Mouse (Mus musculus): ENCODE measurements around the gene Bmper. TPM values are rescaled to one million over a fixed set of nuclear protein-coding genes. Genes with fewer than 3 reads are reported as not detected.

Gene Bmper
- total and polyA plus RNA-seq, 3 experiments, result 1.3 to 1.9 (median 1.4) TPM

GRCm38 (mm10) chr9:23205304-23205703 lies 17.6 kb upstream of the Bmper start:
- Histone ChIP-seq H3K4me1 (ENCODE audit: control insufficient read depth in 1 of 2, insufficient read depth in 2 of 2) (no peaks in the 10 kb centered on the region), H3K9ac (ENCODE audit: insufficient read depth, low read depth) (no peak overlapping the region), H3K79me2 (replicated peaks; ENCODE audit: control insufficient read depth, extremely low read depth, insufficient read depth, poor library complexity, severe bottlenecking) (no peaks in the 10 kb centered on the region), H3K4me3 (replicated peaks in 1 of 3; ENCODE audit: low read depth in 2 of 3, low read length in 2 of 3, poor library complexity in 1 of 3) (no peak overlapping the region), H3K9me3 (replicated peaks; ENCODE audit: low read length) (no peaks in the 10 kb centered on the region), H3K36me3 (replicated peaks in 1 of 2; ENCODE audit: control insufficient read depth in 1 of 2, insufficient read depth in 1 of 2, low read length in 1 of 2) (no peaks in the 10 kb centered on the region), H3K27ac (ENCODE audit: insufficient read depth, low read depth) (no peak overlapping the region), H3K4me2 (ENCODE audit: insufficient read depth, low read depth, poor library complexity, severe bottlenecking) (no peak overlapping the region), H3K27me3 (replicated peaks) (no peaks in the 10 kb centered on the region)
- in situ Hi-C loops (cut with MboI; ENCODE audit: low pct_ligation_motif_present, low pct_unique_long_range_greater_than_20kb, low sequenced_read_pairs) (loop anchor here (25.0 kb wide), 1 partner anchor 493 kb away; no protein-coding TSS in a partner anchor), dilution Hi-C loops (cut with MboI; ENCODE audit: extremely low pct_ligation_motif_present, extremely low pct_unique_long_range_greater_than_20kb, low sequenced_read_pairs) (no loop called here)
- DNase-seq (ENCODE audit: extremely low read depth), result no peak
- TF ChIP-seq E2F4 (IDR thresholded peaks at IDR 0.05; ENCODE audit: insufficient replicate concordance, low read depth, low read length), result no peak
- no peak for TF ChIP-seq ETS1 (conservative IDR thresholded peaks at IDR 0.05; ENCODE audit: low read depth, low read length)
- TF ChIP-seq GABPA (IDR thresholded peaks at IDR 0.05; ENCODE audit: insufficient replicate concordance, low read depth, low read length), result no peak
- TF ChIP-seq CTCF (conservative IDR thresholded peaks at IDR 0.05 in 1 of 2, IDR thresholded peaks at IDR 0.05 in 1 of 2; ENCODE audit: low read depth in 2 of 2, low read length in 2 of 2), result no peak
- no peak for TF ChIP-seq ELF1 (IDR thresholded peaks at IDR 0.05; ENCODE audit: low read depth, low read length)

- Histone ChIP-seq H3K4me2 (ENCODE audit: insufficient read depth, low read depth, poor library complexity, severe bottlenecking) (no peak overlapping the region), H3K36me3 (replicated peaks in 1 of 2; ENCODE audit: control insufficient read depth in 1 of 2, insufficient read depth in 1 of 2, low read length in 1 of 2) (no peaks in the 10 kb centered on the region), H3K9me3 (replicated peaks; ENCODE audit: low read length) (no peaks in the 10 kb centered on the region), H3K27ac (ENCODE audit: insufficient read depth, low read depth) (no peak overlapping the region), H3K9ac (ENCODE audit: insufficient read depth, low read depth) (no peak overlapping the region), H3K79me2 (replicated peaks; ENCODE audit: control insufficient read depth, extremely low read depth, insufficient read depth, poor library complexity, severe bottlenecking) (no peaks in the 10 kb centered on the region), H3K27me3 (replicated peaks) (no peaks in the 10 kb centered on the region), H3K4me3 (replicated peaks in 1 of 3; ENCODE audit: low read depth in 2 of 3, low read length in 2 of 3, poor library complexity in 1 of 3) (no peak overlapping the region), H3K4me1 (ENCODE audit: control insufficient read depth in 1 of 2, insufficient read depth in 2 of 2) (no peaks in the 10 kb centered on the region)
- DNase-seq (ENCODE audit: extremely low read depth), result no peak
- dilution Hi-C loops (cut with MboI; ENCODE audit: extremely low pct_ligation_motif_present, extremely low pct_unique_long_range_greater_than_20kb, low sequenced_read_pairs) (no loop called here), in situ Hi-C loops (cut with MboI; ENCODE audit: low pct_ligation_motif_present, low pct_unique_long_range_greater_than_20kb, low sequenced_read_pairs) (loop anchor here (25.0 kb wide), 1 partner anchor 493 kb away; no protein-coding TSS in a partner anchor)
- no peak for TF ChIP-seq KAT2A (IDR thresholded peaks at IDR 0.05; ENCODE audit: insufficient replicate concordance, low read length)
- TF ChIP-seq RAD21 (IDR thresholded peaks at IDR 0.05; ENCODE audit: low read depth, low read length), result no peak
- no peak for TF ChIP-seq PAX5 (IDR thresholded peaks at IDR 0.05; ENCODE audit: low read length)
- no peak for TF ChIP-seq JUND (conservative IDR thresholded peaks at IDR 0.05; ENCODE audit: low read depth, low read length)
- TF ChIP-seq ZC3H11A (IDR thresholded peaks at IDR 0.05; ENCODE audit: low read depth, low read length), result no peak
- no peak for TF ChIP-seq CHD1 (IDR thresholded peaks at IDR 0.05; ENCODE audit: low read depth, low read length)
- no peak for TF ChIP-seq HCFC1 (IDR thresholded peaks at IDR 0.05; ENCODE audit: low read depth, low read length)
- TF ChIP-seq MAZ (IDR thresholded peaks at IDR 0.05; ENCODE audit: low read depth, low read length), result no peak
- TF ChIP-seq MYC (IDR thresholded peaks at IDR 0.05; ENCODE audit: low read depth, low read length), result no peak
- TF ChIP-seq ELF1 (IDR thresholded peaks at IDR 0.05; ENCODE audit: low read depth, low read length), result no peak
- no peak for TF ChIP-seq RCOR1 (conservative IDR thresholded peaks at IDR 0.05; ENCODE audit: low read depth, low read length)
- no peak for TF ChIP-seq USF2 (conservative IDR thresholded peaks at IDR 0.05; ENCODE audit: low read depth, low read length)
- no peak for TF ChIP-seq SMC3 (IDR thresholded peaks at IDR 0.05; ENCODE audit: low read depth, low read length)
- no peak for TF ChIP-seq MAFK (IDR thresholded peaks at IDR 0.05; ENCODE audit: insufficient replicate concordance, low read length)
- TF ChIP-seq NELFE (IDR thresholded peaks at IDR 0.05; ENCODE audit: low read depth, low read length), result no peak
- no peak for TF ChIP-seq ETS1 (conservative IDR thresholded peaks at IDR 0.05; ENCODE audit: low read depth, low read length)
- no peak for TF ChIP-seq CHD2 (IDR thresholded peaks at IDR 0.05; ENCODE audit: low read length)
- no peak for TF ChIP-seq IRF4 (IDR thresholded peaks at IDR 0.05; ENCODE audit: low read depth, low read length)
Observed at GRCm38 (mm10) chr9:23205757-23206156, 17.1 kb upstream of the Bmper start.
